ENCODE assay signal across 22 mouse cellular contexts in the genomic region with DNA sequence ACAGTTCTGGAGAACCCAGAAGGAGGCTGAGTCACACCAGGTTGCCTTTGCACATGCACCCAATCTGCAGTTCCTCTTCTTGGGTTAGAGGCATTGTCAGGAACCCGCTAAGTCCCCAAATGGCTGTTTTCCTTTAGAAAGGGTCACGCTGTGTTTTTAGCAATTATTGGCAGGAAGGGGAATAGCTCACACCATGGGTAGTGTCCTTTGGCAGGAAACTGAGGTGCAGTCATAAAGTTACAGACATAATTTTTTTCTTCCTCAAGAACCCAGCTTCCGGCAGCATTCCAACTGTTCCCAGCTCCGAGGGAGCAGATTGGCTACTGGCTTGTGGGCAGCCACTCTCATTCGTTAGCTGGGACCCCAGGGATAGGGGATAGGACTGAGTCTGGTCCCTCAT.
"Had no signal": no experiment of that assay in that cellular context is flagged by ENCODE, and none has a peak within 500 bp of the region (broad histone marks: within the 10 kb centered on the region; RNA-seq: fewer than 3 reads in every experiment).

No protein-coding gene starts in this region.

- H3K27me3 ChIP-seq: limb, embryonic 12.5 days; limb, embryonic 15.5 days; lung, embryonic 15.5 days; midbrain, embryonic 13.5 days; neural tube, embryonic 13.5 days; stomach, embryonic 15.5 days had no signal

- H3K4me2 ChIP-seq: limb, embryonic 12.5 days; limb, embryonic 15.5 days; liver, embryonic 11.5 days; lung, embryonic 15.5 days; midbrain, embryonic 13.5 days; neural tube, embryonic 13.5 days; stomach, embryonic 15.5 days had no signal

- DNase-seq: kidney, adult 2 months; kidney, postnatal 36 days; layer of hippocampus, adult 9-11 months; liver, postnatal 0 days; lung, postnatal 10 days; lung, postnatal 36 days; retina, postnatal 1 day; right cerebral cortex, postnatal 25 days; spleen, adult 18-20 months; thymus, postnatal 25 days had no signal

- H3K36me3 ChIP-seq: lung, embryonic 15.5 days; stomach, embryonic 15.5 days had no signal

- H3K27ac ChIP-seq: limb, embryonic 12.5 days; limb, embryonic 15.5 days; liver, embryonic 14.5 days; lung, embryonic 15.5 days; midbrain, embryonic 10.5 days; midbrain, embryonic 13.5 days; neural tube, embryonic 13.5 days; stomach, embryonic 15.5 days had no signal

- H3K4me3 ChIP-seq: limb, embryonic 12.5 days; limb, embryonic 15.5 days; lung, embryonic 15.5 days; megakaryocyte, embryonic 14.5 days; midbrain, embryonic 10.5 days; midbrain, embryonic 13.5 days; myocyte; neural tube, embryonic 13.5 days; stomach, embryonic 15.5 days had no signal

- ATAC-seq: liver, postnatal 0 days; midbrain, embryonic 13.5 days; midbrain, embryonic 16.5 days had no signal

- H3K9ac ChIP-seq: limb, embryonic 12.5 days; limb, embryonic 15.5 days; liver, embryonic 14.5 days; liver, postnatal 0 days; lung, embryonic 15.5 days; midbrain, embryonic 13.5 days; neural tube, embryonic 13.5 days; stomach, embryonic 15.5 days had no signal

- H3K9me3 ChIP-seq: limb, embryonic 12.5 days; limb, embryonic 15.5 days; lung, embryonic 15.5 days; megakaryocyte, embryonic 14.5 days; midbrain, embryonic 10.5 days; midbrain, embryonic 13.5 days; neural tube, embryonic 13.5 days; stomach, embryonic 15.5 days had no signal
